Mouse (Mus musculus): ENCODE data around the gene Slc39a3. TPM values are rescaled to one million over a fixed set of nuclear protein-coding genes. Genes with fewer than 3 reads are reported as not detected.
A peak's percentile ranks its signal among the peaks of the same experiment; 100 is the strongest.
"Not testable (repeated sequence)": the region's sequence is repeated elsewhere in the genome, so short reads cannot be mapped to it uniquely, and the experiment has no call there.

Gene Slc39a3
- total and polyA plus RNA-seq, 2 experiments from 2014 or later, result 41.9 to 118 TPM

GRCm38 (mm10) chr10:80994621-80995020 lies 42.6 kb downstream of the Slc39a3 start:
- H3K4me2 ChIP-seq (ENCODE audit: low read depth, low read length), result peak overlapping the region; percentile 46
- no peaks in the 10 kb centered on the region for H3K27me3 ChIP-seq (ENCODE audit: insufficient read depth, low read length)
- no peaks in the 10 kb centered on the region for H3K9me3 ChIP-seq (ENCODE audit: low read length)
- ATAC-seq, result no peak
- H3K9ac ChIP-seq (replicated peaks; ENCODE audit: low read length), result peak overlapping the region; percentile 19; the same call in 1 of the 2 replicates
- no peaks in the 10 kb centered on the region for H3K36me3 ChIP-seq (ENCODE audit: insufficient read depth, low read length)
- 0 out of 2 replicates have a peak, but pooled peaks cover 2% of the 10 kb centered on the region for H3K4me1 ChIP-seq (ENCODE audit: insufficient read depth, low read length)
- no peak overlapping the region for H3K4me3 ChIP-seq (ENCODE audit: low read length)
- no peak overlapping the region for H3K27ac ChIP-seq
- no peak for DNase-seq (ENCODE audit: low spot score)
- 47% methylated on average over 4 of the region's 4 CpGs for WGBS
- no peak for TF ChIP-seq CTCF (IDR thresholded peaks at IDR 0.05; ENCODE audit: low read depth)

GRCm38 (mm10) chr10:80993276-80993675 lies 44.0 kb downstream of the Slc39a3 start:
- DNase-seq (ENCODE audit: low spot score) (peak; percentile 39), ATAC-seq (no peak)
- TF ChIP-seq CTCF (IDR thresholded peaks at IDR 0.05; ENCODE audit: low read depth), result no peak
- Histone ChIP-seq H3K27me3 (ENCODE audit: insufficient read depth, low read length) (no peaks in the 10 kb centered on the region), H3K36me3 (ENCODE audit: insufficient read depth, low read length) (no peaks in the 10 kb centered on the region), H3K4me1 (ENCODE audit: insufficient read depth, low read length) (no peaks in the 10 kb centered on the region), H3K9me3 (ENCODE audit: low read length) (no peaks in the 10 kb centered on the region), H3K27ac (no peak overlapping the region), H3K4me2 (ENCODE audit: low read depth, low read length) (no peak overlapping the region), H3K9ac (replicated peaks; ENCODE audit: low read length) (no peak overlapping the region), H3K4me3 (ENCODE audit: low read length) (no peak overlapping the region)
- 47% methylated on average over 5 of the region's 5 CpGs for WGBS

GRCm38 (mm10) chr10:80991945-80992344 lies 45.3 kb downstream of the Slc39a3 start:
- H3K27me3 ChIP-seq (ENCODE audit: insufficient read depth, low read length), result no peaks in the 10 kb centered on the region
- no peak for TF ChIP-seq CTCF (IDR thresholded peaks at IDR 0.05; ENCODE audit: low read depth)
- DNase-seq (ENCODE audit: low spot score) (no peak), ATAC-seq (no peak)
- no peak overlapping the region for H3K27ac ChIP-seq
- no peaks in the 10 kb centered on the region for H3K9me3 ChIP-seq (ENCODE audit: low read length)
- H3K4me1 ChIP-seq (ENCODE audit: insufficient read depth, low read length), result no peaks in the 10 kb centered on the region
- H3K4me2 ChIP-seq (ENCODE audit: low read depth, low read length), result no peak overlapping the region
- H3K9ac ChIP-seq (replicated peaks; ENCODE audit: low read length), result no peak overlapping the region
- no peak overlapping the region for H3K4me3 ChIP-seq (ENCODE audit: low read length)
- H3K36me3 ChIP-seq (ENCODE audit: insufficient read depth, low read length), result no peaks in the 10 kb centered on the region
- 82% methylated on average over 1 of the region's 1 CpGs for WGBS

GRCm38 (mm10) chr10:80991007-80991406 lies 46.2 kb downstream of the Slc39a3 start:
- TF ChIP-seq CTCF (IDR thresholded peaks at IDR 0.05; ENCODE audit: low read depth), result peak; percentile 55
- no peaks in the 10 kb centered on the region for H3K36me3 ChIP-seq (ENCODE audit: insufficient read depth, low read length)
- ATAC-seq (no peak), DNase-seq (ENCODE audit: low spot score) (peak; percentile 28)
- H3K27ac ChIP-seq, result no peak overlapping the region
- 8% methylated on average over 3 of the region's 3 CpGs for WGBS
- H3K4me1 ChIP-seq (ENCODE audit: insufficient read depth, low read length), result no peaks in the 10 kb centered on the region
- H3K9ac ChIP-seq (replicated peaks; ENCODE audit: low read length), result no peak overlapping the region
- no peaks in the 10 kb centered on the region for H3K9me3 ChIP-seq (ENCODE audit: low read length)
- no peak overlapping the region for H3K4me2 ChIP-seq (ENCODE audit: low read depth, low read length)
- H3K27me3 ChIP-seq (ENCODE audit: insufficient read depth, low read length), result no peaks in the 10 kb centered on the region
- H3K4me3 ChIP-seq (ENCODE audit: low read length), result no peak overlapping the region

GRCm38 (mm10) chr10:80990406-80990805 lies 46.8 kb downstream of the Slc39a3 start:
- 65% methylated on average over 7 of the region's 7 CpGs for WGBS

GRCm38 (mm10) chr10:80989854-80990253 lies 47.4 kb downstream of the Slc39a3 start:
- not testable (repeated sequence) for H3K4me3 ChIP-seq (ENCODE audit: low read length); H3K9ac ChIP-seq (replicated peaks; ENCODE audit: low read length); H3K27me3 ChIP-seq (ENCODE audit: insufficient read depth, low read length); H3K9me3 ChIP-seq (ENCODE audit: low read length); H3K36me3 ChIP-seq (ENCODE audit: insufficient read depth, low read length); H3K4me1 ChIP-seq (ENCODE audit: insufficient read depth, low read length); H3K4me2 ChIP-seq (ENCODE audit: low read depth, low read length); ATAC-seq; DNase-seq (ENCODE audit: low spot score); H3K27ac ChIP-seq
- 65% methylated on average over 4 of the region's 4 CpGs for WGBS

More at GRCm38 (mm10) chr10:80990406-80990805, 46.8 kb downstream of the Slc39a3 start:
- H3K4me3 ChIP-seq (ENCODE audit: low read length), result no peak overlapping the region
- H3K27ac ChIP-seq, result no peak overlapping the region
- no peak overlapping the region for H3K4me2 ChIP-seq (ENCODE audit: low read depth, low read length)
- H3K9me3 ChIP-seq (ENCODE audit: low read length), result no peaks in the 10 kb centered on the region
- no peaks in the 10 kb centered on the region for H3K4me1 ChIP-seq (ENCODE audit: insufficient read depth, low read length)
- no peaks in the 10 kb centered on the region for H3K27me3 ChIP-seq (ENCODE audit: insufficient read depth, low read length)
- no peak for TF ChIP-seq CTCF (IDR thresholded peaks at IDR 0.05; ENCODE audit: low read depth)
- DNase-seq (ENCODE audit: low spot score) (no peak), ATAC-seq (no peak)
- H3K36me3 ChIP-seq (ENCODE audit: insufficient read depth, low read length), result no peaks in the 10 kb centered on the region
- no peak overlapping the region for H3K9ac ChIP-seq (replicated peaks; ENCODE audit: low read length)

- no peak for DNase-seq (ENCODE audit: low spot score)
- 65% methylated on average over 6 of the region's 6 CpGs for WGBS
- H3K4me1 ChIP-seq (ENCODE audit: insufficient read depth, low read length), result no peaks in the 10 kb centered on the region
- ATAC-seq, result no peak
- H3K36me3 ChIP-seq (ENCODE audit: insufficient read depth, low read length), result no peaks in the 10 kb centered on the region
- H3K4me2 ChIP-seq (ENCODE audit: low read depth, low read length), result no peak overlapping the region
- no peaks in the 10 kb centered on the region for H3K9me3 ChIP-seq (ENCODE audit: low read length)
- no peak for TF ChIP-seq CTCF (IDR thresholded peaks at IDR 0.05; ENCODE audit: low read depth)
- H3K27me3 ChIP-seq (ENCODE audit: insufficient read depth, low read length), result no peaks in the 10 kb centered on the region
- no peak overlapping the region for H3K9ac ChIP-seq (replicated peaks; ENCODE audit: low read length)
- H3K4me3 ChIP-seq (ENCODE audit: low read length), result no peak overlapping the region
- no peak overlapping the region for H3K27ac ChIP-seq
Measured at GRCm38 (mm10) chr10:80989446-80989845, 47.8 kb downstream of the Slc39a3 start.
